Mouse (Mus musculus) heart, adult 2 months (tissue): Measurements from ENCODE around the gene Hao1. TPM values are rescaled to one million over a fixed set of nuclear protein-coding genes. Genes with fewer than 3 reads are reported as not detected.
A peak's percentile ranks its signal among the peaks of the same experiment; 100 is the strongest.

Experiments
- DNase-seq, 2 experiments: peaks; one replicate each; pipeline ENCODE4 v3.0.0; 2021
- H3K27ac ChIP-seq: fragments of 200-600 bp; 2 replicates; pipeline ENCODE4 v1.8.1; 2022
- H3K27me3 ChIP-seq: fragments of 200-500 bp; 2 replicates; pipeline ENCODE4 v1.6.1; 2012; ENCODE audit warnings: mild to moderate bottlenecking, low read length, inconsistent platforms, mixed read lengths; ENCODE audit not compliant: control insufficient read depth, insufficient read depth
- H3K36me3 ChIP-seq: fragments of 200-500 bp; 2 replicates; pipeline ENCODE4 v1.6.1; 2012; ENCODE audit warnings: low read length, inconsistent platforms; ENCODE audit not compliant: control insufficient read depth, insufficient read depth
- H3K4me1 ChIP-seq: fragments of 200-500 bp; 2 replicates; pipeline ENCODE4 v1.6.1; 2011; ENCODE audit warnings: low read length; ENCODE audit not compliant: control insufficient read depth, insufficient read depth
- H3K4me3 ChIP-seq: fragments of 200-600 bp; 2 replicates; pipeline ENCODE4 v1.8.1; 2022
- H3K79me2 ChIP-seq: fragments of 200-500 bp; replicated peaks from 2 replicates; pipeline ENCODE4 v1.6.1; 2012; ENCODE audit warnings: mild to moderate bottlenecking, inconsistent platforms, low read length, moderate library complexity, mixed read lengths; ENCODE audit not compliant: control insufficient read depth, insufficient read depth
- H3K9ac ChIP-seq: fragments of 200-500 bp; 2 replicates; pipeline ENCODE4 v1.6.1; 2012; ENCODE audit warnings: low read depth, mild to moderate bottlenecking, control low read depth, inconsistent platforms, low read length, mixed read lengths
- CTCF ChIP-seq: fragments of 200-600 bp; IDR thresholded peaks from 2 replicates; pipeline ENCODE4 v1.8.1; 2022; ENCODE audit warnings: antibody characterized with exemption, mild to moderate bottlenecking, moderate library complexity
- EP300 ChIP-seq: fragments of 200-500 bp; IDR thresholded peaks from 2 replicates; pipeline ENCODE4 v1.6.1; 2011; ENCODE audit warnings: low read depth, low read length, control low read depth; ENCODE audit not compliant: insufficient read depth
- POLR2A ChIP-seq: fragments of 200-500 bp; IDR thresholded peaks from 2 replicates; pipeline ENCODE4 v1.6.1; 2011; ENCODE audit warnings: mild to moderate bottlenecking, low read depth, low read length, control low read depth; ENCODE audit not compliant: insufficient read depth
- WGBS: fragments of 180-500 bp; shearing (Covaris S2); methylation state at CpG from one replicate; pipeline ENCODE4 v1.1.7; 2018; 5-methylcytosine and 5-hydroxymethylcytosine counted together
- intact Hi-C: fragments of 180-260 bp; cut with DNase I; formaldehyde crosslinking; loops from one replicate; pipeline ENCODE4 v1.15.1; 2025
- polyA plus RNA-seq: library from polyadenylated mRNA; depleted of rRNA; stranded (reverse); fragments of >200 nt; gene quantifications from 2 replicates; pipeline ENCODE4 v1.2.3, GENCODE M21; 2012
- total RNA-seq, 2 experiments: library from RNA; stranded (reverse); gene quantifications; 2 replicates each; pipeline ENCODE4 v1.2.3; 2021

Gene Hao1
- total and polyA plus RNA-seq, 3 experiments, result not detected

GRCm38 (mm10) chr2:134527419-134528114 is 26.6 kb downstream of the Hao1 start:
- Histone ChIP-seq H3K36me3 (no peaks in the 10 kb centered on the region), H3K79me2 (no peaks in the 10 kb centered on the region), H3K4me1 (0 out of 2 replicates have a peak, but pooled peaks cover 3% of the 10 kb centered on the region), H3K27me3 (no peaks in the 10 kb centered on the region), H3K9ac (no peak overlapping the region), H3K27ac (no peak overlapping the region), H3K4me3 (no peak overlapping the region)
- TF ChIP-seq POLR2A (no peak), EP300 (no peak), CTCF (no peak)
- DNase-seq, result peak in 1 of 2 experiments; percentile 6
- intact Hi-C loops, result no loop called here
- WGBS, result 36% methylated on average over 11 of the region's 11 CpGs

DNA sequence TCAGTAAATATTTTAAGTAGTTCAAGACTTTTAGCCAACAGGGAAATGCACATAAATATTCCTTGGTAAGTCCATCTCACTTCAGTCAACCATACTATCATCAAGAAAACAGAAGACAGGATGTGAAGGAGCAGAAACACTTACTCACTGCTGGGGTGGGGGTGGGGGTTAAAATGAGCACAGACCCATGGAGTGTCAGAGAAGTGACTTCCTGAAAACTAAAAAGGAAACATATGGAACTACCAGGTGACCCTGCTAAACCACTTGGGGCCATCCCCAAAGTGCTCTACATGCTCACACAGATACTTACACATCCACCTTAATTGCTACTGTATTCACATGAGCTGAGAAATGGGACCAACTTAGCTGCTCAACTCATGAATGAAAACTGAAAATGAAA is 36.1 kb downstream of the Hao1 start:
- H3K4me1 ChIP-seq, result no peaks in the 10 kb centered on the region
- intact Hi-C loops, result no loop called here
- DNase-seq, result no peak
- H3K27ac ChIP-seq, result no peak overlapping the region
- no peaks in the 10 kb centered on the region for H3K79me2 ChIP-seq
- TF ChIP-seq CTCF, result no peak
- TF ChIP-seq POLR2A, result no peak
- TF ChIP-seq EP300, result no peak
- H3K36me3 ChIP-seq, result no peaks in the 10 kb centered on the region
- no peaks in the 10 kb centered on the region for H3K27me3 ChIP-seq
- H3K9ac ChIP-seq, result no peak overlapping the region
- no peak overlapping the region for H3K4me3 ChIP-seq

DNA sequence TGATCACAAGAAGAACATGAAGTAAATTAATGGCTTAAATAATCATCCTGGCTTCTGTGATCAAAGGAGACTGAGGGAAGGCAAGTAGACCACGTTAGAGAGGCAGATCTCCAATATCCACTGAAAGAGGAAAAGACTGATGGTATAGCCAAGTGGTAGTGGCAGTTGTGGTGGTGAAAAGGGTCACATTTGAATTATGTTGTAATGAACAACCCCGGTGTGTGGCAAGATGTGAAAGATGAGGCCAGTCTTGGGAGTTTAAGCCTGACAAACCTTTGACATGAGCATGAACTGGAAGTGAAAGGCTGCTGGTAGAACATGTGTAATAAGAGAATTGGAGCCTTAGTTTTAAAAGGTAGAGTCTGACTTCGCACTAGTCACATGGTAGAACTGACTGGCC is 54.4 kb downstream of the Hao1 start:
- H3K27ac ChIP-seq, result no peak overlapping the region
- H3K36me3 ChIP-seq, result no peaks in the 10 kb centered on the region
- no peaks in the 10 kb centered on the region for H3K79me2 ChIP-seq
- no peaks in the 10 kb centered on the region for H3K4me1 ChIP-seq
- H3K4me3 ChIP-seq, result no peak overlapping the region
- H3K9ac ChIP-seq, result no peak overlapping the region
- intact Hi-C loops, result no loop called here
- no peaks in the 10 kb centered on the region for H3K27me3 ChIP-seq
- TF ChIP-seq EP300, result no peak
- no peak for TF ChIP-seq CTCF
- TF ChIP-seq POLR2A, result no peak
- DNase-seq, result no peak
- 88% methylated on average over 3 of the region's 3 CpGs for WGBS

DNA sequence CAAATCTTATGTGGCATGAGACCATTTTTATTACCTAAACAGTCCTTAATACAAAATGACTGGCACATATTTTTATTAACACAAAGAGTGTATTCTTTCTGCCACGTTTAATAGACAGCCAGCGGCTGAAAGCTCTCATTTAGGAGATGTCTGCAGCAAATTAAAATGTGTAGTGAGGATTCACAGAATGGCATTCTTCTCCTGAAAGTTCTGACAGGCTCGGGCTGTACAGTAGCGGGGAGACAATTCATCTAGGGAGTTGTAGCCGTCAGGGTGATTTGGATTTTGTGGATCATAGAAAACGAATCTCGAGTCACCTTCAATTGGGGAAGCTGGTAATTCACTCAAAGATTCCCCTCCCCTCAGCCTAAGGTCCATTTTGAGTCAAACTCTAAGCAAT is 55.7 kb downstream of the Hao1 start:
- intact Hi-C loops, result no loop called here
- Histone ChIP-seq H3K79me2 (no peaks in the 10 kb centered on the region), H3K27ac (no peak overlapping the region), H3K4me1 (no peaks in the 10 kb centered on the region), H3K9ac (no peak overlapping the region), H3K4me3 (no peak overlapping the region), H3K27me3 (no peaks in the 10 kb centered on the region), H3K36me3 (no peaks in the 10 kb centered on the region)
- WGBS, result 70% methylated on average over 7 of the region's 7 CpGs
- DNase-seq, result no peak
- TF ChIP-seq EP300, result no peak

- intact Hi-C loops, result no loop called here
- no peak overlapping the region for H3K27ac ChIP-seq
- DNase-seq, result no peak
- WGBS, result 72% methylated on average over 6 of the region's 6 CpGs
- TF ChIP-seq EP300 (no peak), CTCF (no peak), POLR2A (no peak)
- H3K36me3 ChIP-seq, result no peaks in the 10 kb centered on the region
- no peaks in the 10 kb centered on the region for H3K79me2 ChIP-seq
- no peak overlapping the region for H3K4me3 ChIP-seq
- H3K27me3 ChIP-seq, result no peaks in the 10 kb centered on the region
- no peaks in the 10 kb centered on the region for H3K4me1 ChIP-seq
- no peak overlapping the region for H3K9ac ChIP-seq
These were observed 65.5 kb downstream of the Hao1 start for GRCm38 (mm10) chr2:134488671-134489070.

GRCm38 (mm10) chr2:134486055-134486834 is 67.9 kb downstream of the Hao1 start:
- no peak overlapping the region for H3K9ac ChIP-seq
- no peak for TF ChIP-seq EP300
- no peak for DNase-seq
- H3K4me1 ChIP-seq, result no peaks in the 10 kb centered on the region
- no peaks in the 10 kb centered on the region for H3K79me2 ChIP-seq
- H3K4me3 ChIP-seq, result no peak overlapping the region
- 57% methylated on average over 11 of the region's 11 CpGs for WGBS
- intact Hi-C loops, result no loop called here
- H3K27me3 ChIP-seq, result no peaks in the 10 kb centered on the region
- no peaks in the 10 kb centered on the region for H3K36me3 ChIP-seq
- no peak overlapping the region for H3K27ac ChIP-seq
